Mouse (Mus musculus): ENCODE measurements around the gene Sdk2.
A peak's percentile ranks its signal among the peaks of the same experiment; 100 is the strongest.

The Sdk2 gene

GRCm38 (mm10) chr11:114066951-114067762 lies at the start of gene Sdk2:
Gene Sdk2, minus strand, starts transcription at chr11:114067046.
- DNase-seq = no peak

GRCm38 (mm10) chr11:114115077-114115476 lies 48.2 kb upstream of the Sdk2 start:
- no peak for DNase-seq

GRCm38 (mm10) chr11:114114674-114115073 lies 47.8 kb upstream of the Sdk2 start:
- DNase-seq = no peak

DNA sequence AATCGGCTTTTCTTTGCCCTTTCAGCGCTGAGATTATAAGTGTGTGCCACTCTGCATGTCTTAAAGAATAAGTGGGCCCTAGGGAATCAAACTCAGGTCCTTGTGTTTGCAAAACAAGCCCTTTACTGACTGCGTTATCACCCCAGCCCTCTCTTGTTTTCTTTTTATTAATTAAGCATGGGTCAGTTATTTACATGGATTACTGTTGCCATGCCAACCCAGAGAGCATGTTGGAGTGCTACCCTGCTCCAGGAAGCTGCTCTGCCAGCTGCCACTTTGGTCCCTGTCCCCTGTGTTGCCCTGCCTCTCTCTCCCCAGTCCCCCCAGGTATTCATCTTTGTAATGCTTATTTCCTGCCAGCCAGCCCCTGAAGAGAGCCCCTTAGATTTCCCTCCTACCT lies 44.0 kb upstream of the Sdk2 start:
- DNase-seq = no peak

GRCm38 (mm10) chr11:114093636-114094035 lies 26.8 kb upstream of the Sdk2 start:
- DNase-seq = no peak

GRCm38 (mm10) chr11:114093175-114093574 lies 26.3 kb upstream of the Sdk2 start:
- no peak for DNase-seq

DNA sequence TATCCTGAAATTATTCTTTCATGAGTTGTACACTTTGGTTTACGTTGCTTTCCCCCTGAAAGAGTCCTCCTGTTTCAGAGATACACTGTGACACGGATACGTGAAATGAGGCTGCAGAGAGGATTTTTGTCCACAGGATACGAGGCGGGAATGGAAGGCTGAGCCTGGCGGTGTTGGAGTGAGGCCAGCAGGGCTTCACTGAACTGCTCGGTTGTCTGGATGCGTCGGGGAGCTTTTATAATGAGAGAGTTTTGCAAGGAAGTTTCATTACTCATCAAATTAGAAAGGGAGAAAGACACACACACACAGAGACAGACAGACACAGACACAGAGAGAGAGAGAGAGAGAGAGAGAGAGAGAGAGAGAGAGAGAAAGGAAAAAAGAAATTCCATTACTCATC lies 13.8 kb upstream of the Sdk2 start:
- DNase-seq = no peak

- no peak for DNase-seq
Measured at GRCm38 (mm10) chr11:114072644-114073043, 5.8 kb upstream of the Sdk2 start.

GRCm38 (mm10) chr11:114071998-114072397 lies 5.2 kb upstream of the Sdk2 start:
- DNase-seq = peak; percentile 32

DNA sequence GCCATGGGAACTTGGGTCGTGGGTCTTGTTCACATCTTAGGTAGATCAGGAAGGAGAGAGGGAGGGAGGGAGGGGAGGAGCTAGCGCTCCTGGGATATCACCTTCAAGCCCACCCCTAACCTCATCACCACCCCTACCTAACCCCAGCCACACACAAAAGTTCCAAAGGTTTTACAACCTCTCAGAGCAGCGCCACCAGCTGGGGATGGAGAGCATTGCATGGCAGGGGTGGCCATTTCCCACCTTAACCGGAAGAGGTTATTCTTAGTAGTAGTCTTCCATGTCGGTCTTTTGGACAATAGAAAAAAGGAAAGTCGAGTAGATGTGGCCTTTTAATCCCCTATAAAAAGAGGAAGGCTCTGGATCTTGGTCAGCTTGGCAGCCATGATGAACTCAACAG lies 4.0 kb upstream of the Sdk2 start:
- no peak for DNase-seq

DNA sequence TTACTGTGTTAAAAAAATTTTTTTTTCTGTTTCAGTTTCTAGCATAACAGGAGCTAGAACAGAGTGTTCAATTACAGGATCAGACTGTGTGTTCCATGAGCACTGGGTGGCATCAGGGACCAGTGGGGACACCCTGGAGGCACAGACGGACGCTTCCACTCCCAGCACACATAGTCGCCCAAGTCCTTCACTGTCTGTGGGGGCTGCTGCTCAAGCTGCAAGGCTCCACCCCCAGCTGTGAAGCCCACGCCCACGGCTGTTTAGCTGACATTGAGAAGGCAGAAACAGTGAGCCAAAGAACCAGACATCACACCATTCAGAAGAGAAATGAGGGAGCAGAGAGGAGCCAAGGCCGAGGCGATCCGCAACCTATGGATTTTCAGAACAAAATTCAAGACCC lies 3.3 kb upstream of the Sdk2 start:
- no peak for DNase-seq

DNA sequence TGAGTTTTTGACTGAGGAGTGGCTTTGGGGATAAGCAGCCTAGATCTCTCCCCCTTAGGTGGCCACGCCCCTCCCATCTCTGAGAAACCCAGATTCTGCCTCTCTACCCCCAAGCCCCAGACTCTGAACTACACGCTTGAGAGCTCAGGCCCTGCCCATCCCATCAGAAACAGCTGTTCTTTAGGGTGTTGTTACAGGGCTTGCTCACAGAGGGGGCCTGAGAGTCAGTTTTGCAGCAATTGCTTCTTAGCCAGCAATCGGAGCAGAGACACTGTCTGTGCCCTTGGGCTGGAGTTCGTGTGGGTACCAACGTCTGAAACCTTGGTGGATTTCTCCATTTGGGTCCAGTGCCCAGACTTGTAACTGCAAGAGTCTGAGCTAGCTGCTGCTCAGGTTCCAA lies 1.5 kb upstream of the Sdk2 start:
- DNase-seq = peak; percentile 12

DNA sequence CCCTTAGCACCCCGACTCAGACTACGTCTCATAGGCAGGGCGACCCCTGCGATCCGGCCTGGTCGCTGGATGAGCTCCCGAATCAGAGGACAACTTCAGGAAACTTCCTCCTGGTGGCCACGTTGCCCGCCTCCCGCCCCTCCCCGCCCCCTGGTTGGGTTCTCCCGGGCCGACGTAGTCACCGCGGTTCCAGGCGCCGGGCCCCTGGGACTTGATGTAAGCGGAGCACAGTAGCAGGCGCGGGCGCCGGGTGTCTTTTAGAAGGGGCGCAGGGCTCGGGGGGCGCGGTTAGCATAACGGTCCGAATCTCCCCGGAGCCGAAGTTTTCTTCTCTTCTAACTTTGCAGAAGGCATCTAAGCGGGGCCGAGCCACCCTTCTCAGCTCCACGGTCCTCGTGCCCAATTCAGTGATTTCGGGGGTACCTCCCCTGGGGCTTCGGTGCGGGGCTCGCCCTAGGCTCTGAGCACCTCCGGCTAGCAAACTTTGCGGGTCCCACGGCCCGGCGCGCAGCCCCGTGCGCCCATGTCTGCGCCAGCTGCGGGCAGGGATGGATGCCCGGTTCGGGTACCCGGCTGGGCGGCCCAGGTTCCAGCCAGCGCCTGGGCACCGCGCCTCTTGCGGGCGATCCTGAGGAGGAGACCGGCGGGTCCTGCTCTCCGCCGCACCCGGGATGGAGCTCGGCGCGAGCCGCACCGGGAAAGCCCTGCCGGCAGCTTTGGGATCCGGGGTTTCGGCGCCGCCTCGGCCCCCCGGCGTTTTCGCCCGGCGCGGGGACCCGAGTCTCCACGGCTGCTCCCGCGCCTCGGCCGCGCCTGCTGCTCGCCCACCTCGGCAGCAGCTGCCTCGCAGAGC lies 522 bp downstream of the Sdk2 start:
- DNase-seq = no peak

- no peak for DNase-seq
Measured at GRCm38 (mm10) chr11:114065596-114065995, 1.2 kb downstream of the Sdk2 start.

DNA sequence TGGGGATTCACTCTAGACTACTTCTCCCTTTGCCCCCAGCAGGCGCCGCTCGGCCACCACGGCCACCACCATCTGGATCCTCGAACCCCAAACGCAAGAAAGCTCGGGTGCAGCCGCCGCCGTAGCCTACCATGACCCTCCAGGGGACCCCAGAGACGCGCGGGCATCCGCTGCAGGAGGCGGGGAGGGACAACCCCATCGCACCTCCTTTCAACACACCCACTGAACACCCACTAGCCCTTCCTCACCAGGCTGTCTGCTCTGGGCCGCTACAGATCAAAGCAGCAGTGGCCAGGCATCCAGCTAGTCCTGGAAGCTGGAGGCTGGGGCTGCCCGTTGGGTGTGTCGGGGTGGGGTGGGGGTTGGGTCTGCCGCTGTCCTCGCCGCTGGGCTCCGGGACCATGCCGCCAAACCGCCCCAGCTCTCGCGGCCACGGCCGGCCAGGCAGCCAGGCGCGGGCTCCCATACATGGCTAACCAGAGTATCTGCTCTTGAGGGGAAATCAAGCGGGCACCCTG lies 1.9 kb downstream of the Sdk2 start:
- no peak for DNase-seq

GRCm38 (mm10) chr11:114061946-114062345 lies 4.9 kb downstream of the Sdk2 start:
- no peak for DNase-seq

DNA sequence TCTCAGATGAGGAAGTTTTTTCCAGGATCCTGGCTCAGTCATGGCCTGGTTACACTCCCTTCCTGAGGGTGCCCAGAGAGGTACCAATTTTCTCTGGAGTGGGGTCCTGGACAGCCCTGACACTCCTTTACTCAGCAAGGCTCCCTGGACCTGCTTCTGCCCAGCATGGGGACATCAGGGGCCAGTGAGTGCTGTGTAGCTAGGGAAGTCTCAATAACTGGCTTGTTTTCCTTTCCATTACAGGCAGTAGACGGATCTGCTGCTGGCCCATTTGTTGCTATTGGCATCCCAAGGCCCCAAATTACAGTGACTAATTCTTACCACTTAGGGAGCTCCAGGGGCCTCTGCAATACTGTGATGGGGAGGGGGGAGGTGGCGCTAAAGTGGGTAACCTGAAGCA lies 5.6 kb downstream of the Sdk2 start:
- DNase-seq = no peak

GRCm38 (mm10) chr11:114056351-114056750 lies 10.5 kb downstream of the Sdk2 start:
- no peak for DNase-seq

DNA sequence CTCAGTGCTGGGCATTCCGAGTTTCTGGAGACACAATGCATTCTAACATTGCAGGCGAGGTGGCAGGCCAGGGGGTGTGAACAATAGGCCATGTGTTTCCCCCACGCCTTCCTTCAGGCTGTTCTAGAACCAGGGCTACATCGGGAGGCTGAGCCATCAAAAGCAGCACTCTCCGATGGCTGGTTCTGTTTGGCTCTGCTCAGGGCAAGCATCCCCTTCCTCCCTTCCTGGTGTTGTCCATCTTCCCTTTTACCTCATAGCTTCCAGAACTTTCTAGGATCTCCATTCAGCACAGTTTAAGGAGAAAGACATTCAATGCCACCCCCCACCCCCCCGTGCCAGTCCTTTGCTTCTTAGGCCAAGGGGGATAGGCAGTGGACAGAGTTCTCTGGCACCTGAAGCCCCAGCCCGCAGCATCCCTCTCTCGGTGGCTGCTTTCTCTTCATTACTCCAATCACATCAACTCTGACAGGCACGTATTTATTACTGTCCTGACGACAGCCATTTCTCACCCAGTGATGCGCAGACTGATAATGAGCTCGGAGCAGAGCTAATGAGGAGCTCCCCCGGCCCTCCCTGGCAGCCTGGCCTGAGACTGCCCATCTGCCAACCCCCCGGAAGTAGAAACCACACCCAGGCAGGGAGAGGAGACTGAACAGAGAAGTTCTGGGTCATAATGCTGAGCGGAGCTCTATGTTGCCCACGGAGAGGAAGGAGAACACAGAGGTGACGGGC lies 12.1 kb downstream of the Sdk2 start:
- no peak for DNase-seq

GRCm38 (mm10) chr11:114051361-114051760 lies 15.5 kb downstream of the Sdk2 start:
- no peak for DNase-seq

DNA sequence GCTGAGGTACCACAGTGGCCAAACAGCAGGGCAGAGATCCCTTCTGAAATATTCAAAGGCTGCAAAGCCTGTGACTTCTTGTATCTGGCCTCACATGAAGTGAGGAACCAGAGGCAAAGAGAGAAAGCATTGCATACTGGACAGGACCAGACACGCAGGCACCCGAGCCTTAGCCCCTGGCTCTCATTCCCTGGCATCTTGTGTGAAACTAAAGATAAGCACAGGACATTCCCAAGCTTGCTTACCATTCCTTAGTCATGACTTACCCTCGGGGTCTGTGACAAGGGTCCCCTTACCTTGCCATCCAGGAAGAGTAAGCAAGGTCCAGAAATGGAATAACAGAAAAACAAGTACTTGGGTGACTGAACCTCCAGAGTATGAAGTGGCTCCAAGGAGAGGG lies 16.3 kb downstream of the Sdk2 start:
- no peak for DNase-seq

DNA sequence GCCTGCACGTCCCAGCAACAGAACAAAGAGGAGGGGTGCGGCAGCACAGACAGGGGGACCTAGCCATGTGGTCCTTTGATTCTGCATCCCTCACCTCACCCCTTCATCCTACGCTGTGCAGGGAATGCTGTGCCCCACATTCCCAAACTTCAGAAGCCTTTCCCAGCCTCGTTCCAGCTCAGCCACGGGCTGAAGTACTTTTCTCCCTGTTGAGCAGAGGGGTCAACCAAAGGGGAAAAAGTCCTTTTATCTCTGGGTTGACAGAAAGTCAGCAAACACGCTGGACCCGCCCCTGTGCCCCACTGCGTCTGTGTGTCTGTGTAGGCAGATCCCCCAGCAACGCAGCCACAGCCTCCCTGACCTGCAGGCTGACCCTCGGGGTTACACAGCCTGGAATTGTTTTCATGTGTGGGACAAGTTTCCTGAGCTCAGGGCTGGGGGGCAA lies 18.9 kb downstream of the Sdk2 start:
- no peak for DNase-seq

GRCm38 (mm10) chr11:114046927-114047326 lies 19.9 kb downstream of the Sdk2 start:
- no peak for DNase-seq
